Mouse (Mus musculus): ENCODE data around the gene Pcsk2. TPM values are rescaled to one million over a fixed set of nuclear protein-coding genes. Genes with fewer than 3 reads are reported as not detected.

Pcsk2 gene
- polyA plus RNA-seq, 1 experiment from 2014 or later: 12.3 TPM

- Histone ChIP-seq H3K27me3 (replicated peaks) (no peaks in the 10 kb centered on the region), H3K9ac (no peak overlapping the region), H3K4me2 (replicated peaks) (no peak overlapping the region), H3K36me3 (no peaks in the 10 kb centered on the region), H3K27ac (no peak overlapping the region), H3K4me1 (no peaks in the 10 kb centered on the region), H3K9me3 (no peaks in the 10 kb centered on the region), H3K4me3 (no peak overlapping the region)
- no peak for ATAC-seq (ENCODE audit: low FRiP score, low read depth)
- 97% methylated on average over 2 of the region's 2 CpGs for WGBS
Observed at GRCm38 (mm10) chr2:143590398-143590797, 44.4 kb downstream of the Pcsk2 start.

DNA sequence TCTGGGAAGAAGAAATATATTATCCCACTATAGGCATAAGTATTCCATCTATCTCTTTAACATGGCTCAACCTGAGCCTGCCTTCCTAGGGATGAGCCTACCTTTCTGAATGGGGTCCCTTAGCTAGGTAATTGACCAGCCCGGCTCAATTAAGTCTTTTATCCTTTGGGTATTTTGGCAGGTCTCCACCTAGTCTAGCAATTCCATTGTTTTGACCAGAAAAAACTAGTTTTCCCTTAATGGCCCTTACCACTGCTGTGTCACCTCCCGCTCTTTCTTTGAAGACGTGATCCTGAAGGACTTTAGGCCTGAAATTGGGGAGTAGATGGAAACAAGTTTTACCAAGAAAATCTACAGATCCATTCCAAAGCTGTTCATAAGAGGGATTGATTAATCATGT is 57.1 kb downstream of the Pcsk2 start:
- WGBS: 43% methylated on average over 3 of the region's 3 CpGs
- ATAC-seq (ENCODE audit: low FRiP score, low read depth): no peak
- H3K4me2 ChIP-seq (replicated peaks): no peak overlapping the region

DNA sequence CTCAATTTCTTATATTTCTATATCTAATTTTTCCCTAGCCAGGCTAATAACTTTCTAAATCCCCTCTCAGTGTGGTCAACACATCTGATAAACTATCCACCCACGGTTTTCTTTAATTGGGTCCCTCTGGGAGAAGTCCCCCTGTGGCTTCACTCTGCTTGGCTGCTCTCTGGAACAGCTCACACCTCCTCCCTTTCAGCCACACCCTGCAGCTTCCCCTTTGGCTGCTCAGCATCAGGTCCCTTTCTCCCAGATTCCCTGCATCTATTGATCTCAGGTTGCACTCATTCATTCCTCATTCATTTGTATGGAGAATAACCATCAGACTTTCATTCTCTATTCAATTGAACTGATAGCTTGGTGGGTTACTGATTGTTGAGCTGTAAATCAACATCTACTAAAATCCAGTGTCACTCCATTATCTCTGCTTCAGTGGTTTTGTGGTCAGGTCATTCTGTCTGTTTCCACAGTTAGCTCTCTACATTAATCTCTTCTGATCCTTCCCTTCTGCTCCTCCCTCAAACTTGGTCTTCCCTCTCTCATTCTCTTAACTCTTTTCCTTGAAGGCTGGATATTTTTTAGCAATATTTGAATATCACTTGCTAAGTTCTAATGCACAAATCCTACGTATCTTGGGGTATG is 58.0 kb downstream of the Pcsk2 start:
- H3K4me2 ChIP-seq (replicated peaks): no peak overlapping the region
- no peak overlapping the region for H3K27ac ChIP-seq
- no peaks in the 10 kb centered on the region for H3K9me3 ChIP-seq
- 45% methylated on average over 2 of the region's 2 CpGs for WGBS
- no peaks in the 10 kb centered on the region for H3K4me1 ChIP-seq
- H3K27me3 ChIP-seq (replicated peaks): no peaks in the 10 kb centered on the region
- H3K9ac ChIP-seq: no peak overlapping the region
- H3K4me3 ChIP-seq: no peak overlapping the region
- no peaks in the 10 kb centered on the region for H3K36me3 ChIP-seq
- ATAC-seq (ENCODE audit: low FRiP score, low read depth): no peak

More for the DNA sequence above, 57.1 kb downstream of the Pcsk2 start:
- Histone ChIP-seq H3K9ac (no peak overlapping the region), H3K4me3 (no peak overlapping the region), H3K36me3 (no peaks in the 10 kb centered on the region), H3K4me1 (no peaks in the 10 kb centered on the region), H3K9me3 (no peaks in the 10 kb centered on the region), H3K27ac (no peak overlapping the region), H3K27me3 (replicated peaks) (no peaks in the 10 kb centered on the region)

DNA sequence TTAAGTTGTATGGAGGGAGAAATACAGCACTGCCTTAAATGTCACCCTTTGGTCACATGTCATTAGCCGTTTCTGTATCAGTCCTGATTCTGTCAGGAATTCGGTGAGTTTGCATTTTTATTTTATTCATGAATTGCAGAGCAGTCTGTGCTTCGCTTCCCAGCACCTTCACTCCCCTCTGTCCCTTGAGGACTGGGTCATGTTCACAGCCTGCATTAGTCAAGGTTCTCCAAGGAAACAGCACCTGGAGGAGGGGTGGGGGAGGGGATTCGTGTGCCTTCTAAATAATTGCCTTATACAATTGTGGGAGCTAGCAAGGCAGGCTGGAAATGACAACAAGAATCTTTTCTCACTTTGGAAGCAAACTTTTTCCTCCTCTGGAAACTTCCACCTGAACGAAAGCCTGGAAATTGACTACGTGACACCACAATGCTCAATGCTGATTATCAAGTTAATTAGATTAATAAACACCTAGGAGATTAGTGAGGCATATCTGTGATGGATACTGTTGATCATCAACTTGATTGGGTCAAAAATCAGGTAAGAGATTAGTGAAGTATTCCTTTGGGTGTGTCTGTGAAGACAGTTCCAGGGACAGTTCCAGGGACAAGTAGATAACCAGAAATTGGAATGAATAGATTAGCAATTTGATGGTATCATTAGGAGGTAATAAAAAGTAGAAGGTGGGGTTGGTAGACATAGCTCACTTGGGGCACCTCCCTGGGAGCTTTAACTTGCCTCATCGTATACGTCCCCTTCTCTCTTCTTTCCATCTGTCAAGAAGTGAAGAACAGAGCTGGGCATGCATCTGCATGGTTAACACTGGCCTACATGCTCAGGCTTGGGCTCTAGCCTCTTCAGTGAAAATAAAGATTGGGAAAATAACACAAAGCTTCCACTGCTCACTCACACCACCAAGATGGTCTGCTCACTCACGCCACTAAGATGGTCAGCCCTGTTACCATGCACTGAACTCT is 64.7 kb downstream of the Pcsk2 start:
- ATAC-seq (ENCODE audit: low FRiP score, low read depth): no peak
- no peaks in the 10 kb centered on the region for H3K9me3 ChIP-seq

DNA sequence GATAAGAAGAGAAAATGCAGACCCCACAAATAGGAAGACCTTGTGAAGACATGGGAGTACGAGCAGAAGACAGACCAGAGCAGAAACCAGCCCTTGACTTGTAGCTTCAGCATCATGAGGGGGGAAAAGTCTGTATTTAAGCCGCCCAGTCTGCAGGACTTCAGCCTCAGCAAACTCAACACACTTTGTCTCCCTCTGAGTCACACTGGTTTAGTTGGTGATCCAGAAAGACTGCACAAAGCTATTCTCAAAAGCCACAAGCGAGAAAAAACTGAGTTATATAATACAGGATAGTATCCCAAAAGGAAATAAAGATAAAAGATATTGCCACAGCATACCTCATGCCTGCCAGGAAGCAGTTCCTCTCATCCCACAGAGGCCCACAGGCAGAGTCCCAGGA is 67.5 kb downstream of the Pcsk2 start:
- no peak for ATAC-seq (ENCODE audit: low FRiP score, low read depth)
- no peaks in the 10 kb centered on the region for H3K4me1 ChIP-seq
- H3K9me3 ChIP-seq: no peaks in the 10 kb centered on the region
- H3K27me3 ChIP-seq (replicated peaks): no peaks in the 10 kb centered on the region
- no peak overlapping the region for H3K4me2 ChIP-seq (replicated peaks)
- H3K9ac ChIP-seq: no peak overlapping the region
- H3K27ac ChIP-seq: no peak overlapping the region
- H3K36me3 ChIP-seq: no peaks in the 10 kb centered on the region
- no peak overlapping the region for H3K4me3 ChIP-seq
- 86% methylated on average over 3 of the region's 3 CpGs for WGBS

More for the DNA sequence above, 64.7 kb downstream of the Pcsk2 start:
- no peaks in the 10 kb centered on the region for H3K4me1 ChIP-seq
- no peak overlapping the region for H3K4me2 ChIP-seq (replicated peaks)
- H3K36me3 ChIP-seq: no peaks in the 10 kb centered on the region
- 63% methylated on average over 9 of the region's 9 CpGs for WGBS
- no peak overlapping the region for H3K9ac ChIP-seq
- H3K27me3 ChIP-seq (replicated peaks): no peaks in the 10 kb centered on the region
- H3K4me3 ChIP-seq: no peak overlapping the region
- H3K27ac ChIP-seq: no peak overlapping the region

GRCm38 (mm10) chr2:143614775-143615174 is 68.8 kb downstream of the Pcsk2 start:
- H3K9ac ChIP-seq: no peak overlapping the region
- H3K36me3 ChIP-seq: no peaks in the 10 kb centered on the region
- H3K4me2 ChIP-seq (replicated peaks): no peak overlapping the region
- no peaks in the 10 kb centered on the region for H3K9me3 ChIP-seq
- 65% methylated on average over 5 of the region's 5 CpGs for WGBS
- no peak overlapping the region for H3K4me3 ChIP-seq
- no peak for ATAC-seq (ENCODE audit: low FRiP score, low read depth)
- H3K4me1 ChIP-seq: no peaks in the 10 kb centered on the region
- no peaks in the 10 kb centered on the region for H3K27me3 ChIP-seq (replicated peaks)
- no peak overlapping the region for H3K27ac ChIP-seq

- WGBS: 42% methylated on average over 3 of the region's 3 CpGs
- Histone ChIP-seq H3K9me3 (no peaks in the 10 kb centered on the region), H3K36me3 (no peaks in the 10 kb centered on the region), H3K4me1 (no peaks in the 10 kb centered on the region), H3K4me3 (no peak overlapping the region), H3K27me3 (replicated peaks) (no peaks in the 10 kb centered on the region), H3K27ac (no peak overlapping the region), H3K4me2 (replicated peaks) (no peak overlapping the region), H3K9ac (no peak overlapping the region)
- no peak for ATAC-seq (ENCODE audit: low FRiP score, low read depth)
Observed at GRCm38 (mm10) chr2:143620916-143621315, 75.0 kb downstream of the Pcsk2 start.

DNA sequence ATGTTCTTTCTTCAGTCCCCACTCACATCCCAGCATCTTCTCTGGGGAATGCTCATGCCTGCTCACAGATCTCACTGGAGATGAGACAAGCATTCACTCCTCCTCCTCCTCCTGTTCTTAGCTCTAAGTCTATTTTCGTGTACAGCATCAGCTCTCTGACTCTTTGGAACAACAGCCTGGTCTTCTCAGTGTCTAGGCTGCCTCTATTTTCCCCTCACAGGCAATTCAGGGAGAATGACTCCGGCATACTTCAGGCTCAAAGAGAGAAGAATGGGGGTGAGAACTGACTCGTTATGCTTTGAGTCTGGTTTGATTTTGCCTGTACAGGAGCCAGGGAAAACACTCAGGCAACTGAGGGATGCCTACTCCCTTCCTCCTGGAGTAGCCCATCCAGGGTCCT is 78.0 kb downstream of the Pcsk2 start:
- Histone ChIP-seq H3K9ac (no peak overlapping the region), H3K9me3 (no peaks in the 10 kb centered on the region), H3K4me2 (replicated peaks) (no peak overlapping the region), H3K4me1 (no peaks in the 10 kb centered on the region), H3K27ac (no peak overlapping the region), H3K36me3 (no peaks in the 10 kb centered on the region), H3K4me3 (no peak overlapping the region), H3K27me3 (replicated peaks) (no peaks in the 10 kb centered on the region)
- whole genome bisulfite sequencing: 75% methylated on average over 3 of the region's 3 CpGs
- ATAC-seq (ENCODE audit: low FRiP score, low read depth): no peak

- ATAC-seq (ENCODE audit: low FRiP score, low read depth): no peak
- no peak overlapping the region for H3K4me3 ChIP-seq
- H3K27me3 ChIP-seq (replicated peaks): no peaks in the 10 kb centered on the region
- H3K4me2 ChIP-seq (replicated peaks): no peak overlapping the region
- no peaks in the 10 kb centered on the region for H3K36me3 ChIP-seq
- H3K4me1 ChIP-seq: peaks cover 7% of the 10 kb centered on the region; the same call in 1 of the 2 replicates
- no peaks in the 10 kb centered on the region for H3K9me3 ChIP-seq
- no peak overlapping the region for H3K27ac ChIP-seq
- no peak overlapping the region for H3K9ac ChIP-seq
- WGBS: 82% methylated on average over 1 of the region's 1 CpGs
Observed at GRCm38 (mm10) chr2:143643305-143643704, 97.3 kb downstream of the Pcsk2 start.

DNA sequence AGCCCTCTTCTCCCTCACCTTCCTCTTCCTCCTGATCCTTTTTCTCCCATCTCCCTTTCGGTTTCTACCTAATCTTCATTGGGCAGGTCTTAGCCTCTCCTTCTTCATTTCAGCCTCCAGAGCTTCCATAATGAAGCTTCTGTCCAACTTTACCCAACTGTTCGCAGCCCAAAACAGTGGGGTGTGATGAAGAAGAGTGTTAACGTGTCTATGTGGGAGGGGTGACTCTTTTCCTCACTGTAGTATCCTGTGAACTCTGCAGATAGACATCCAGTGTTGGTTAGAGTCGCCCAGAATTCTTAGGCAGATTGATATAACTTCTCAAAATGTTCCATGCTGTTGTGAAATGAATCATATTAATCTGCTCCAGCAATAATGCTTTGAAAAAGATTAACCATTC is 98.4 kb downstream of the Pcsk2 start:
- no peak for ATAC-seq (ENCODE audit: low FRiP score, low read depth)
- no peak overlapping the region for H3K4me3 ChIP-seq
- H3K4me2 ChIP-seq (replicated peaks): no peak overlapping the region
- no peaks in the 10 kb centered on the region for H3K36me3 ChIP-seq
- peaks cover 7% of the 10 kb centered on the region; the same call in 1 of the 2 replicates for H3K4me1 ChIP-seq
- H3K9ac ChIP-seq: no peak overlapping the region
- H3K27ac ChIP-seq: no peak overlapping the region
- 84% methylated on average over 4 of the region's 4 CpGs for WGBS
- no peaks in the 10 kb centered on the region for H3K27me3 ChIP-seq (replicated peaks)
- no peaks in the 10 kb centered on the region for H3K9me3 ChIP-seq

- Histone ChIP-seq H3K4me3 (no peak overlapping the region), H3K4me2 (replicated peaks) (no peak overlapping the region), H3K9ac (no peak overlapping the region), H3K4me1 (peaks cover 7% of the 10 kb centered on the region; the same call in 1 of the 2 replicates), H3K36me3 (no peaks in the 10 kb centered on the region), H3K27ac (no peak overlapping the region), H3K27me3 (replicated peaks) (no peaks in the 10 kb centered on the region), H3K9me3 (no peaks in the 10 kb centered on the region)
- ATAC-seq (ENCODE audit: low FRiP score, low read depth): no peak
- WGBS: 64% methylated on average over 5 of the region's 5 CpGs
Observed at GRCm38 (mm10) chr2:143646001-143646400, 100.0 kb downstream of the Pcsk2 start.

GRCm38 (mm10) chr2:143654621-143655020 is 108.7 kb downstream of the Pcsk2 start:
- no peak overlapping the region for H3K27ac ChIP-seq
- no peak overlapping the region for H3K4me3 ChIP-seq
- WGBS: 90% methylated on average over 4 of the region's 4 CpGs
- no peak overlapping the region for H3K9ac ChIP-seq
- H3K4me2 ChIP-seq (replicated peaks): no peak overlapping the region
- H3K9me3 ChIP-seq: no peaks in the 10 kb centered on the region
- ATAC-seq (ENCODE audit: low FRiP score, low read depth): no peak
- H3K36me3 ChIP-seq: no peaks in the 10 kb centered on the region
- H3K4me1 ChIP-seq: no peaks in the 10 kb centered on the region; the same call in 1 of the 2 replicates
- no peaks in the 10 kb centered on the region for H3K27me3 ChIP-seq (replicated peaks)
